Mouse (Mus musculus): ENCODE measurements around the gene Rasgrf2.

- no peak for TF ChIP-seq GATA1 (IDR thresholded peaks at IDR 0.05; ENCODE audit: low read length)
- TF ChIP-seq TAL1 (IDR thresholded peaks at IDR 0.05; ENCODE audit: low read length), result no peak
Observed at GRCm38 (mm10) chr13:91932122-91932521, 199.3 kb downstream of the Rasgrf2 start.
